Comparison of ENCODE assay signal across 8 mouse cellular contexts in the genomic region with DNA sequence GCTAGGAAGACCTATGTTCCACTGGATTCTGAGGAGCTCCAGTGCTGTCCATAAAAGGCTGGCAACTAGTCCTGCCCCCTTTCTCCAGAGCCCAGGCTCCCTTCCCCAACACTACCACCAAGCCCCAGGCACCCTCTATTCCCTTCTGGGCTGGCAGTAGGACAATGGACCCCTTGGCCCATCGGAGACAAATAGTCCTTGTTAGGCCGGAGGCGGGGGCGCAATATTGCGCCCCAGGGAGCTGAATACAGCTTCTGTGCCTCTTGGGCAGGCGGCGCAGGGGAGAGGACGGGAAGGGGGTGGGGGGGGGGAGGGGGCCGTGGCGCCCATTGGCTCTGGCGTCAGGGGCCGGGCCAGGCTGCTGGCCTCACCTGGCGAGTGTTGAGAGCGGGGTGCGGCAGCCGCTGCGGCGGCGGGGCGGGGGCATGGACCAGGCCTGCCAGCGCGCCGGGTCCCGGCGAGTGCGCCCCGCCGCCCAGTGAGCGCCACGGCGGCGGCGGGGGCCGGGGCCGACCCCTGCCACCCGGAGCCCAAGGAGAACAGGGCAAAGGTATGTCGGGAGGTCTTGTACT. TPM values are rescaled to one million over a fixed set of nuclear protein-coding genes. Genes with fewer than 3 reads are reported as not detected.
A peak's percentile ranks its signal among the peaks of the same experiment; 100 is the strongest.
DNase-seq lines count a peak whose midpoint lies in the region; ATAC-seq and TF ChIP-seq lines count a peak whose summit lies in the region.

A gene (plus strand): TSS at position 346 of the 572 bp plus-strand sequence.

- WGBS in embryonic facial prominence, embryonic 11.5 days = under 1% methylated on average over 27 of the region's 37 CpGs
- 3% methylated on average over 32 of the region's 37 CpGs for WGBS in kidney, adult 2 months
- WGBS in limb, embryonic 12.5 days = under 1% methylated on average over 31 of the region's 37 CpGs
- WGBS in midbrain, embryonic 13.5 days = under 1% methylated on average over 22 of the region's 37 CpGs

- H3K4me2 ChIP-seq in embryonic facial prominence, embryonic 11.5 days (ENCODE audit: low read depth, low read length) = peak within 1 kb of the TSS; percentile 79
- H3K4me2 ChIP-seq in limb, embryonic 12.5 days = peak within 1 kb of the TSS; percentile 76
- peak within 1 kb of the TSS; percentile 63 for H3K4me2 ChIP-seq in midbrain, embryonic 13.5 days (replicated peaks)

- no peaks in the 10 kb centered on the region; the same call in none of the 2 replicates for H3K4me1 ChIP-seq in erythroblast, embryonic 14.5 days (ENCODE audit: control insufficient read depth)
- no peaks in the 10 kb centered on the region for H3K4me1 ChIP-seq in embryonic facial prominence, embryonic 11.5 days (ENCODE audit: control insufficient read depth, insufficient read depth, low read length)
- H3K4me1 ChIP-seq in kidney, adult 2 months (ENCODE audit: control insufficient read depth, insufficient read depth, low read length) = peaks cover 23% of the 10 kb centered on the region; the same call in 1 of the 2 replicates
- peaks cover 24% of the 10 kb centered on the region for H3K4me1 ChIP-seq in limb, embryonic 12.5 days (replicated peaks)
- H3K4me1 ChIP-seq in midbrain, embryonic 13.5 days (replicated peaks) = peaks cover 12% of the 10 kb centered on the region

- no peak for TF ChIP-seq POLR2A in kidney, adult 2 months (IDR thresholded peaks at IDR 0.05; ENCODE audit: low read depth, low read length)

- peaks cover 28% of the 10 kb centered on the region for H3K36me3 ChIP-seq in erythroblast, embryonic 14.5 days (ENCODE audit: control insufficient read depth)
- H3K36me3 ChIP-seq in embryonic facial prominence, embryonic 11.5 days (replicated peaks; ENCODE audit: control insufficient read depth, insufficient read depth, low read depth, low read length) = no peaks in the 10 kb centered on the region
- H3K36me3 ChIP-seq in kidney, adult 2 months (ENCODE audit: control insufficient read depth, insufficient read depth, low read length) = no peaks in the 10 kb centered on the region; the same call in 1 of the 2 replicates
- H3K36me3 ChIP-seq in limb, embryonic 12.5 days = peaks cover 30% of the 10 kb centered on the region
- H3K36me3 ChIP-seq in midbrain, embryonic 13.5 days = peaks cover 27% of the 10 kb centered on the region

- TF ChIP-seq CTCF in kidney, adult 2 months (conservative IDR thresholded peaks at IDR 0.05; ENCODE audit: insufficient read depth, insufficient read length, low read depth, low read length) = no peak

- no peak for ATAC-seq in erythroblast, adult 5-6 weeks (replicated peaks; ENCODE audit: low FRiP score, poor library complexity, severe bottlenecking)
- ATAC-seq in embryonic facial prominence, embryonic 11.5 days (replicated peaks; ENCODE audit: insufficient number of reproducible peaks, low FRiP score, low TSS enrichment, low read depth) = peak; percentile 58; the same call in 1 of the 2 replicates
- ATAC-seq in limb, embryonic 12.5 days (ENCODE audit: insufficient number of reproducible peaks, insufficient read depth, low FRiP score, low TSS enrichment, low read depth) = 0 out of 2 replicates have a peak, but pooled peaks have one; percentile 32
- ATAC-seq in midbrain, embryonic 13.5 days = peak; percentile 71
- ATAC-seq in erythroid progenitor cell, adult 5-6 weeks (replicated peaks; ENCODE audit: low FRiP score, poor library complexity, severe bottlenecking) = no peak

- peak within 1 kb of the TSS; percentile 59 for H3K9ac ChIP-seq in embryonic facial prominence, embryonic 11.5 days (replicated peaks; ENCODE audit: low read length)
- H3K9ac ChIP-seq in limb, embryonic 12.5 days (replicated peaks) = peak within 1 kb of the TSS; percentile 52
- H3K9ac ChIP-seq in midbrain, embryonic 13.5 days (replicated peaks) = peak within 1 kb of the TSS; percentile 66

- H3K27ac ChIP-seq in embryonic facial prominence, embryonic 11.5 days (replicated peaks; ENCODE audit: low read depth, low read length) = no peak within 1 kb of the TSS
- H3K27ac ChIP-seq in kidney, adult 2 months (ENCODE audit: insufficient read depth, low read depth, low read length) = peak within 1 kb of the TSS; percentile 95
- peak within 1 kb of the TSS; percentile 23; the same call in 1 of the 2 replicates for H3K27ac ChIP-seq in limb, embryonic 12.5 days
- H3K27ac ChIP-seq in midbrain, embryonic 13.5 days = no peak within 1 kb of the TSS

- H3K27me3 ChIP-seq in erythroblast, embryonic 14.5 days (ENCODE audit: control insufficient read depth) = peaks cover 37% of the 10 kb centered on the region
- no peaks in the 10 kb centered on the region for H3K27me3 ChIP-seq in embryonic facial prominence, embryonic 11.5 days (ENCODE audit: control insufficient read depth, insufficient read depth, low read length)
- H3K27me3 ChIP-seq in kidney, adult 2 months (replicated peaks; ENCODE audit: control insufficient read depth, insufficient read depth, low read length) = no peaks in the 10 kb centered on the region
- H3K27me3 ChIP-seq in limb, embryonic 12.5 days = peaks cover 16% of the 10 kb centered on the region
- H3K27me3 ChIP-seq in midbrain, embryonic 13.5 days = peaks cover 29% of the 10 kb centered on the region

- no peaks in the 10 kb centered on the region for H3K9me3 ChIP-seq in erythroblast, embryonic 14.5 days (ENCODE audit: control insufficient read depth, low read length)
- H3K9me3 ChIP-seq in embryonic facial prominence, embryonic 11.5 days (replicated peaks; ENCODE audit: control insufficient read depth, low read length) = no peaks in the 10 kb centered on the region
- H3K9me3 ChIP-seq in limb, embryonic 12.5 days = no peaks in the 10 kb centered on the region
- no peaks in the 10 kb centered on the region for H3K9me3 ChIP-seq in midbrain, embryonic 13.5 days

- peak within 1 kb of the TSS; percentile 47 for H3K4me3 ChIP-seq in erythroblast, embryonic 14.5 days (replicated peaks)
- peak within 1 kb of the TSS; percentile 40 for H3K4me3 ChIP-seq in embryonic facial prominence, embryonic 11.5 days (ENCODE audit: low read depth, low read length)
- H3K4me3 ChIP-seq in kidney, adult 2 months (ENCODE audit: insufficient read depth, low read depth, low read length) = peak within 1 kb of the TSS; percentile 78
- peak within 1 kb of the TSS; percentile 45 for H3K4me3 ChIP-seq in limb, embryonic 12.5 days (replicated peaks)
- peak within 1 kb of the TSS; percentile 41 for H3K4me3 ChIP-seq in midbrain, embryonic 13.5 days (replicated peaks)

- peak; percentile 13 for DNase-seq in embryonic facial prominence, embryonic 11.5 days (ENCODE audit: low spot score)
- DNase-seq in kidney, adult 2 months = peak; percentile 77
- no peak for DNase-seq in adrenal gland, postnatal 14 days

RNA-seq across cellular contexts. Expression of the gene that starts here (rescaled TPM):
- polyA plus RNA-seq in erythroblast, embryonic 14.5 days (2012) = not detected in 2 replicates
- not detected in 2 replicates for total RNA-seq in erythroblast, adult 5-6 weeks (2015; ENCODE audit: low replicate concordance)
- total RNA-seq in erythroblast, adult 5-6 weeks (2017; ENCODE audit: low replicate concordance) = not detected in 2 replicates
- 0.63 and 0.99 TPM in 2 replicates for polyA plus RNA-seq in embryonic facial prominence, embryonic 11.5 days (2014; fragmentation: Nextera tagmentation; extraction: Ambion mirVana)
- polyA plus RNA-seq in kidney, adult 2 months (2012; rRNA removed) = 71.7 and 91.3 TPM in 2 replicates
- polyA plus RNA-seq in limb, embryonic 12.5 days (2016; fragmentation: Nextera tagmentation; extraction: Ambion mirVana) = 4.4 and 5.4 TPM in 2 replicates
- 1.4 and 1.5 TPM in 2 replicates for polyA plus RNA-seq in midbrain, embryonic 13.5 days (2015; fragmentation: Nextera tagmentation; extraction: Ambion mirVana)
- not detected in 2 replicates for total RNA-seq in erythroid progenitor cell, adult 5-6 weeks (2015; ENCODE audit: low replicate concordance)
- not detected in 2 replicates for total RNA-seq in erythroid progenitor cell, adult 5-6 weeks (2017; ENCODE audit: low replicate concordance)
- 0.48 and 0.53 TPM in 2 replicates for total RNA-seq in adrenal gland, postnatal 14 days (2021)

Comparison
In these comparisons a context has a peak if more than half of its experiments do, and no peak if none do; other contexts are left out.
1. RNA of the gene that starts here (polyA plus RNA-seq): 71.7 to 91.3 TPM in kidney, adult 2 months; 4.4 to 5.4 TPM in limb, embryonic 12.5 days, 1.4 to 1.5 TPM in midbrain, embryonic 13.5 days, 0.63 to 0.99 TPM in embryonic facial prominence, embryonic 11.5 days and not detected in erythroblast, embryonic 14.5 days; every median in the first group is over 10 times any median in the second.
2. Peak in DNase-seq, ATAC-seq, H3K4me3 ChIP-seq, H3K9ac ChIP-seq and H3K4me2 ChIP-seq in embryonic facial prominence, embryonic 11.5 days; RNA of the gene not detected or under 1 TPM.
3. ATAC-seq: peak in limb, embryonic 12.5 days (single experiment) and midbrain, embryonic 13.5 days (single experiment); none in erythroblast, adult 5-6 weeks (single experiment) and erythroid progenitor cell, adult 5-6 weeks (single experiment).
4. H3K27ac ChIP-seq: peak in kidney, adult 2 months (single experiment) and limb, embryonic 12.5 days (single experiment); none in embryonic facial prominence, embryonic 11.5 days (single experiment) and midbrain, embryonic 13.5 days (single experiment).
5. Peak in every context shown above with its lines, with median percentiles within 50 percentile points of each other: H3K4me3 ChIP-seq, H3K4me2 ChIP-seq and H3K9ac ChIP-seq.